Mouse (Mus musculus) limb, embryonic 15.5 days (tissue): ENCODE measurements around the gene Zfp69. TPM values are rescaled to one million over a fixed set of nuclear protein-coding genes. Genes with fewer than 3 reads are reported as not detected.

Source experiments
- ATAC-seq: fragments of 200-750 bp; cut with Nextera tagmentation; 2 replicates; pipeline ENCODE4 v1.8.0; 2017; ENCODE audit warnings: low read depth, moderate TSS enrichment; ENCODE audit not compliant: insufficient number of reproducible peaks, low FRiP score, low TSS enrichment
- H3K27ac ChIP-seq: fragments of 300-500 bp; sonication (generic); 2 replicates; pipeline ENCODE4 v1.5.1; 2015; ENCODE audit warnings: moderate library complexity, mild to moderate bottlenecking, inconsistent platforms
- H3K27me3 ChIP-seq: fragments of 300-500 bp; sonication (generic); 2 replicates; pipeline ENCODE4 v1.6.1; 2015; ENCODE audit warnings: inconsistent platforms
- H3K36me3 ChIP-seq: fragments of 300-500 bp; sonication (generic); 2 replicates; pipeline ENCODE4 v1.6.1; 2015; ENCODE audit warnings: inconsistent platforms
- H3K4me1 ChIP-seq: fragments of 300-500 bp; sonication (generic); 2 replicates; pipeline ENCODE4 v1.6.1; 2015; ENCODE audit warnings: inconsistent platforms
- H3K4me2 ChIP-seq: fragments of 300-500 bp; sonication (generic); 2 replicates; pipeline ENCODE4 v1.6.1; 2015; ENCODE audit warnings: mild to moderate bottlenecking, inconsistent platforms
- H3K4me3 ChIP-seq: fragments of 300-500 bp; sonication (generic); 2 replicates; pipeline ENCODE4 v1.5.1; 2015; ENCODE audit warnings: mild to moderate bottlenecking, inconsistent platforms
- H3K9ac ChIP-seq: fragments of 300-500 bp; sonication (generic); 2 replicates; pipeline ENCODE4 v1.6.1; 2015; ENCODE audit warnings: inconsistent platforms
- H3K9me3 ChIP-seq: fragments of 300-500 bp; sonication (generic); 2 replicates; pipeline ENCODE4 v1.6.1; 2016; ENCODE audit warnings: inconsistent platforms
- whole genome bisulfite sequencing: fragments of 180-500 bp; shearing (Covaris S2); methylation state at CpG from one replicate; pipeline ENCODE4 v1.1.7; 2015; 5-methylcytosine and 5-hydroxymethylcytosine counted together
- polyA plus RNA-seq: library from polyadenylated mRNA; unstranded; fragments of >200 nt; fragmentation: Nextera tagmentation; extraction: Ambion mirVana; gene quantifications from 2 replicates; pipeline ENCODE4 v1.2.1, GENCODE M21; 2015

The Zfp69 gene
- polyA plus RNA-seq, 1 experiment from 2014 or later, result 8.2 TPM

DNA sequence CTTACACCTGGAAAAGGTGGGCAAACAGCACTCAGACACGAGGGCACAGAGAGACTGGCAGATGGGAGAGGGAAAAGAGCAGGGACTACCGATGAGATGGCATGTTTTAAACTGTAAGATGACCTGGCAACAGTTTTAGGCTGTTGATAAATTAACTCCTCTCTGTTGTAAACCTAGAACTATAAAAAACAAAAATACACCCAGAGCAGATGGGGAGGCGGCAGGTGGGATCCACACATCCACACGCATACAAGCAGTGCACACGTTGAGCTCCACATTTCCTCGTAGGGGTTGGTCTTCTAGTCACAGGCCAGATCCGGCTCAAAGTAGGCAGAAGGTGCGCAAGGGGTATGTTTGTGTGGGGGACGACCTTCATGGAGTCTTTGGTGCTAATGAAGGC is 17.0 kb upstream of the Zfp69 start:
- Histone ChIP-seq H3K9ac (no peak overlapping the region), H3K4me1 (no peaks in the 10 kb centered on the region), H3K9me3 (no peaks in the 10 kb centered on the region), H3K27ac (no peak overlapping the region), H3K4me2 (no peak overlapping the region), H3K4me3 (no peak overlapping the region), H3K27me3 (no peaks in the 10 kb centered on the region), H3K36me3 (peaks cover 39% of the 10 kb centered on the region)
- WGBS, result 87% methylated on average over 9 of the region's 9 CpGs
- ATAC-seq, result no peak

DNA sequence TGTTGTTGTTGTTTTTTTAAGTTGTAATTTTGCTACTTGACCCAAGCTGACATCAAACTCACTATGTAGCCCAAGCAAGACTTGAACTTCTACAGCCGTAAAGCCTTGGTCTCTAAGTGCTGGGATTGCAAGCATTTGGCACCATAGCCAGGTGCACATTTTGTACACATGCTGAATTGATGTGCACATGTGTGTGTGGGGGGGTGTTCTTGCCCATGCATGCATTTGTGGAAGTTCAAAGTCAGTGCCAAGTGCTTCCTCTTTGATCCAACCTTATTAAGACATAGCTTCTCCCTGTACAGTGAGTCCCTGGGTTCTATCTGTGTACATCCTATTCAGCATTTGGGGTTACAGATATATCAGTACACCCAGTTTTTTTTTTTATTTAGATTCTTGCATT is 4.1 kb upstream of the Zfp69 start:
- Histone ChIP-seq H3K4me3 (no peak overlapping the region), H3K4me2 (no peak overlapping the region), H3K36me3 (no peaks in the 10 kb centered on the region), H3K4me1 (peaks cover 4% of the 10 kb centered on the region; the same call in 1 of the 2 replicates), H3K27me3 (no peaks in the 10 kb centered on the region), H3K9me3 (no peaks in the 10 kb centered on the region), H3K27ac (no peak overlapping the region), H3K9ac (no peak overlapping the region)
- ATAC-seq, result no peak
- WGBS, result 82% methylated on average over 1 of the region's 1 CpGs

DNA sequence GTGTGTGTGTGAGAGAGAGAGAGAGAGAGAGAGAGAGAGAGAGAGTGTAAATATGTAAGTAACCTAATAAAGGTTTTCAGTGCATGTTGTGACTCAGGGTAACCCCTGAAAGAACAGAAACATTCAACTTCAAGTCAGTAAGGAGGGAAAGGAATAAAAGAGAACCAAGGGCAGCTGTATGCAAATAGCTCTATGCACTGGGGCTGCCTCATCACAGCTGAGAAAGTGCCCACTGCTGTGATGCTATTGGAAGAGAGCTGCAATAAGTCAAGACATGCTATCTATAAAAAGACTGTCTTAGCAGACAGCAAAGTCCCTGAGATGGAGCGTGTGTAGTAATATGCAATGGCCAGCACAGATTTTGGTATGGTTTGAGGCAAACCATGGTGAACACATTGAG is 2.2 kb upstream of the Zfp69 start:
- Histone ChIP-seq H3K27me3 (no peaks in the 10 kb centered on the region), H3K4me2 (no peak overlapping the region), H3K4me3 (no peak overlapping the region), H3K4me1 (peaks cover 9% of the 10 kb centered on the region; the same call in 1 of the 2 replicates), H3K27ac (no peak overlapping the region), H3K36me3 (no peaks in the 10 kb centered on the region), H3K9ac (no peak overlapping the region), H3K9me3 (no peaks in the 10 kb centered on the region)
- 75% methylated on average over 1 of the region's 1 CpGs for WGBS
- ATAC-seq, result no peak

DNA sequence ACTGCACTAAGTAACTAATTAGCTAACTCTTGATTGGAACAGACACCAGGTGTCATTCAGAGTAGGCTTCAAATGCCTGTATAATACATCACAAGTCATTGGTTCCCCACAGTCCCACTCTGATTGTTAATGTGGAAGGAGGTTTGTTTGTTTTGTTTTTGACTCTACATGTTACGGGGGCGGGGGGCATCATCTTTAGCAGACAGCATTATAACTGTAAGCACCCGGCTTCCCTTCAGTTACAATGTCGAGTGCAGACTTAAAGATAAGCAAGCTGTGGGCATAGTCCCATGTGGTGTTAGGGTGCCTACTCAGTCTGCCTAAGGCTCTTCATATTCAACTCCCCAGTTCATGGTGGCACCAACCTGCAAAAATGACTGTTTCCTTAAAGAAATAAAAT is 1.5 kb upstream of the Zfp69 start:
- no peak for ATAC-seq
- WGBS, result 82% methylated on average over 4 of the region's 4 CpGs
- Histone ChIP-seq H3K27ac (no peak overlapping the region), H3K4me1 (peaks cover 9% of the 10 kb centered on the region; the same call in 1 of the 2 replicates), H3K4me2 (no peak overlapping the region), H3K4me3 (no peak overlapping the region), H3K9me3 (no peaks in the 10 kb centered on the region), H3K9ac (no peak overlapping the region), H3K36me3 (no peaks in the 10 kb centered on the region), H3K27me3 (no peaks in the 10 kb centered on the region)

DNA sequence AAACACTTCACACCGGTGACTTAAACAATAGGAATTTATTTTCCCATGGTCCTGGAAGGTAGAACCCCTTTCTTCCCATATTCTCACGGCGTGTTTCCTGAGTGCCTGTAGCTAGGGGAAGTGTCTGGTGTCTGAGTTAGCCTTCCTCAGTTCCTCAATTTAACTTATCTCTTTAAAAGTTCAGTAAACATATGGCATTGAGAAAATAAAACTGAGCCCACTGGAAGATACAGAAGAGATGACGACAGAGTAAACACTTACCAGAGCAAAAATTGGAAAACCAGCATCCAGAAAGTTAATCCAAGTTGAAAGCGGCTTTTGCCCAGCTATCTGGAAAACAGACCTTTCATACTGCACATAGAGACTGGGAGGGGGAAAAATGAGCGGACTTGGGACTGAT is 664 bp upstream of the Zfp69 start:
- H3K9ac ChIP-seq, result peak overlapping the region; percentile 77; the same call in 1 of the 2 replicates
- peak overlapping the region; percentile 84 for H3K4me3 ChIP-seq
- peak overlapping the region; percentile 81 for H3K4me2 ChIP-seq
- no peaks in the 10 kb centered on the region for H3K9me3 ChIP-seq
- H3K4me1 ChIP-seq, result peaks cover 9% of the 10 kb centered on the region; the same call in 1 of the 2 replicates
- 0 out of 2 replicates have a peak, but pooled peaks cover 3% of the 10 kb centered on the region for H3K36me3 ChIP-seq
- H3K27ac ChIP-seq, result peak overlapping the region; percentile 90
- no peaks in the 10 kb centered on the region for H3K27me3 ChIP-seq
- WGBS, result 46% methylated on average over 6 of the region's 6 CpGs
- ATAC-seq, result no peak

DNA sequence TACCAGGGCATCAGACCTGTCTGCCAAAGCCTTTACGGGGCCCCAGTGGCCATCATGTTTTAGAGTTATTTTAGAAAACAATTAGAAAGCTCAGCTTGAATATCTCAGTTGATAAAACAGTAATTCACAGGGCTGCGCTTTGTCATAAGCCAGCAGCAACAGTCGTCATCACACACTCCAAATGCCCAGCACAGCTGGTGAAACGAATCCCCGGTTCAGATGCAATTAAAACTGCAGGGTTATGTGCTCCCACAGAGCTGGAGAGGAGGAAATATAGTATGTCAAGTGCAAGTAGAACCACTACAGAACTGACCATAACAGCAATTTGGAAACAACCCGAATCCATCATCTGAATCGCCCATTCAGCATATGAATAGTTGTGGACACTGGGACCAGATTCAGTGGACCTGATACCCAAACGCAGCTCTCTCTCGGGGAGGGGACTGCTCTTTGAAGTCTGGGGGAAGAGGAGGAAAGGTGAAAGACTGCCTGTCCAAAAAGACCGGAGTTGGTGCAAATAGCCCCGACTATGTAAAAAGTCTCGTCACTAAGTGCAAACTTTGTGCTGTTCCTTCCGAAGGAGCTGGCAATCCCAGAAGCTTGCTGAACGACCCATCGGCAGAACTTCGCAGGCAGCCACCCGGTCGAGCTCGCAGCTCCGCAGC is 604 bp downstream of the Zfp69 start:
- H3K4me1 ChIP-seq, result peaks cover 9% of the 10 kb centered on the region; the same call in 1 of the 2 replicates
- H3K27me3 ChIP-seq, result no peaks in the 10 kb centered on the region
- WGBS, result 4% methylated on average over 20 of the region's 20 CpGs
- H3K9me3 ChIP-seq, result no peaks in the 10 kb centered on the region
- ATAC-seq, result no peak
- peak overlapping the region; percentile 90 for H3K27ac ChIP-seq
- H3K4me2 ChIP-seq, result peak overlapping the region; percentile 81
- H3K36me3 ChIP-seq, result peaks cover 12% of the 10 kb centered on the region
- peak overlapping the region; percentile 84 for H3K4me3 ChIP-seq
- peak overlapping the region; percentile 77 for H3K9ac ChIP-seq

DNA sequence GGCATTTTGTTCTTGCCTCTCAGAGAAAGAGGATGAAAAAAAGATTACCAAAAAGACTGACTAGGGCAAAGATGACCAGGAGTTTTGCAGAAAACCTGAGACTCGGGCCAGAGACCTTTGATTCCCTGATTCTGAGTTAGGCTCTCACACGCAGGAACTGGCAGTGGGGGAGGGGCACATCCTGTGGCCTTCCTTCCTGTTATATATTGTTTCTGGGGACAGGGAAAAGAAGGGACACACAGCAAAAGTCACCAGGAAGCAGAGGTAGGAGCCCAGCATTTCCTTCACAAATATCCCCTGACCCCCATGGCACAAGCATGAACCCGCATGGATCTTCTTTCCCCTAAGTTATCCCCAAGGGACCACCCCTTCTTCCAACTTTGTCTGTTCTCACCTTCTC is 2.6 kb downstream of the Zfp69 start:
- Histone ChIP-seq H3K9me3 (no peaks in the 10 kb centered on the region), H3K4me3 (no peak overlapping the region), H3K27me3 (no peaks in the 10 kb centered on the region), H3K9ac (no peak overlapping the region), H3K4me2 (no peak overlapping the region), H3K27ac (no peak overlapping the region), H3K4me1 (peaks cover 9% of the 10 kb centered on the region; the same call in 1 of the 2 replicates), H3K36me3 (peaks cover 12% of the 10 kb centered on the region)
- 50% methylated on average over 3 of the region's 3 CpGs for WGBS
- no peak for ATAC-seq

DNA sequence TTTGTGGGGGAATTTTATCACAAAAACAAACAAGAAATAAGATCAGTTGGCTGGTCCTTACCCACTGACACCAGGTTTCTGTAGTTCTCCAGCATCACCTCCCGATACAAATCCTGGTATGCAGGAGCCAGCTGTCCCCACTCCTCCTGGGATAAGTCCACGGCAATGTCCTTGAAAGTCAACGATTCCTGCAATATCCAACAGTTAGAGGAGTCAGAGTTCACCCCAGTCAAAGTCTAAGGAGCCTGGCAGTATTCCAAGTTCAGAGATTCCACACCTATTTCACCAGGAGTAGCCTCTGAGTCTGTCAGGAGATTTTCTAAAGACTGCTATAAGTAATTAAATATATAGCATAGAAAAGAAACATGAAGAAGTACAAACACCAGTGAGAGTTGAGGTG is 16.5 kb downstream of the Zfp69 start:
- no peak overlapping the region for H3K4me3 ChIP-seq
- no peak overlapping the region for H3K9ac ChIP-seq
- no peaks in the 10 kb centered on the region for H3K9me3 ChIP-seq
- WGBS, result 82% methylated on average over 3 of the region's 3 CpGs
- no peaks in the 10 kb centered on the region for H3K4me1 ChIP-seq
- H3K27ac ChIP-seq, result no peak overlapping the region
- ATAC-seq, result no peak
- peaks cover 11% of the 10 kb centered on the region for H3K36me3 ChIP-seq
- H3K4me2 ChIP-seq, result no peak overlapping the region
- H3K27me3 ChIP-seq, result no peaks in the 10 kb centered on the region

DNA sequence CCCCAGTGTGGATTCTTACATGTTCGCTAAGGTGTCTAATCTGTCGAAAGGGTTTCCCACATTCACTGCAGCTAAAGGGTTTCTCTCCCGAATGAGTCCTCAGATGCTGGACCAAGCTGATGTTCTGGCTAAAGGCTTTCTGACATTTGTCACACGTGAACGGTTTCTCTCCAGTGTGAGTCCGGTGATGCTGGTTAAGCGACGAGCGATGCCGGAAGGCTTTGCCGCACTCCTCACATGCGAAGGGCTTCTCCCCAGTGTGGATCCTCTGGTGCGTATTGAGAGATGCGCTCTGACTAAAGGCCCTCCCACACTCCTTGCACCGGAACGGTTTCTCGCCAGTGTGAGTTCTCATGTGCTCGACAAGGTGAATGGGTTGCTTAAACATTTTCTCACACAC is 20.8 kb downstream of the Zfp69 start:
- H3K4me2 ChIP-seq, result no peak overlapping the region
- H3K27me3 ChIP-seq, result no peaks in the 10 kb centered on the region
- no peak for ATAC-seq
- H3K9me3 ChIP-seq, result 0 out of 2 replicates have a peak, but pooled peaks cover 4% of the 10 kb centered on the region
- H3K36me3 ChIP-seq, result peaks cover 11% of the 10 kb centered on the region
- no peak overlapping the region for H3K27ac ChIP-seq
- H3K9ac ChIP-seq, result no peak overlapping the region
- 93% methylated on average over 18 of the region's 18 CpGs for whole genome bisulfite sequencing
- no peaks in the 10 kb centered on the region for H3K4me1 ChIP-seq
- no peak overlapping the region for H3K4me3 ChIP-seq

DNA sequence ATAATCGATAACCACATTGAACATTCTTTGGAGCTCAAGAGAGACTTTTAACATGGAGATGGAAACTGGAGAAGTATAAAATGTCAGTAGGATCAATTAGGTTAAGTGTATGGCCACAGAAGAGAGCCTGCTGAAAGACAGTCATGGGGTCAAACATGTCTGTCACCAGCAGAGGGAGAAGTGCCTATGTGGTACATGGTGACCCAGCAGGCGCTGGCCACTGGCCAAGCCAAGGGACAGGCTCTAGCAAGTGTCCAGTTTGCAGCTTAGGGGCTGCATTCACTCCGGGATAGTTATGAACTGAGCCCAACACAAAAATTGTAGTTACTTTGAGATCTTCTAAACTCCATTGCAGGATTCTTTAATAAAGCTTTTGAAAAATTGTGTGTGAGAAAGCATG is 22.8 kb downstream of the Zfp69 start:
- H3K36me3 ChIP-seq, result peaks cover 11% of the 10 kb centered on the region
- H3K9ac ChIP-seq, result no peak overlapping the region
- H3K4me1 ChIP-seq, result peaks cover 2% of the 10 kb centered on the region; the same call in 1 of the 2 replicates
- 0 out of 2 replicates have a peak, but pooled peaks cover 4% of the 10 kb centered on the region for H3K9me3 ChIP-seq
- H3K4me2 ChIP-seq, result no peak overlapping the region
- WGBS, result 74% methylated on average over 3 of the region's 3 CpGs
- no peak for ATAC-seq
- no peaks in the 10 kb centered on the region for H3K27me3 ChIP-seq
- no peak overlapping the region for H3K27ac ChIP-seq
- H3K4me3 ChIP-seq, result no peak overlapping the region

DNA sequence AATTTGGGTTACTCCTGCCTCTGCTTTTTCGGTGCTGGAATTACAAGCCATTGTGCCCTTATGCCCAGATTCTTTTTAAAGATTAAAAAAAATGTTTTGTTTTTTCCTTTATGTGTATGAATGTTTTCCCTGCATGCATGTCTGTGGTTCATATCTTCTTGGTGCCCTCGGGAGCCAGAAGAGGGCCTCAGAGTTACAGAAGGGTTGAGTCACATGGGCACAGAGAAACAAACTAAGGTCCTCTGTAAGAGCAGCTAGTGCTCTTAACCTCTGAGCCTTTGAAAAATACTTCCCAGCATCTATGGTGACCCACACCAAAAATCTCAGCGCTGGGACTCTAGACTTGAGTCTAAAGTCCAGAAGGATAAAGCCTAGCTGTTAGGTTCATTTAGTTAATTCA is 26.1 kb downstream of the Zfp69 start:
- ATAC-seq, result no peak
- H3K27ac ChIP-seq, result peak overlapping the region; percentile 90
- WGBS, result 16% methylated on average over 3 of the region's 3 CpGs

DNA sequence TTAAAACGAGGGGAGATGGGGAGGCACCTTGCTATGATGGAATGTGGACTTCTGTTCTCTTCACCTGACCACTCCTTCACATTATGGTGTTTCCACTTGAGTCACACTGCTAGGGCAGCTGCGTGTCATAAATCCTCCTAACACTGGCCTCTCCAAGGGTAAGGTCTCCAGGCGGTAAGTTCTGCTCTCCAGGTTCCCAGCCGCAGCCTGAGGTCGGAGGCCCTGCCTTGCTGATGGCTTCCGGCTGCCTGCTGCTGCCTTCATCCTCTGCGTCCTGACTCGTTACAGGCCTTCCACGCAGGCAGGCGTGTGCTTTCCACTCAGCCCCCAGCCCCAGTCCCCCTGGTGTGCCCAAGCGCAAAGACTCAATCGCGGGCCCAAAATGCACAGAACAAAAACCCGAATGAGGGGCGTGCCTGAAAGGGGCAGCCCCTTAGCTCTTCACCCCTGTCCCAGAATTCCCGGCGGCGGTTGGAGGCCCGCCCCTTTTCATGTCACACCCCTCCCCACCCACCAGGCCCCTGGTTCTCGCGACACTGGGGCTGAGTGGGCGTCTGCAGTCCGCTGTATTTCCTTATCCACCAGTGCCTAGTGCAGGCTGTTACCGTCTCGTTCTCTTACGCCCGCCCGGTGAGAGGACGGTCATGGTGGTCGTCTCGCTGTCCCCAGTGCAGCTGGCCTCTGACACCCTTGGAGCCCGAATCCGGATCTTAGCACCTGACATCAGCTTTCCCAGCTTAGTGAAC is 26.8 kb downstream of the Zfp69 start, which contains the start of gene Exo5:
TSS of gene Exo5 (minus strand) at position 464 of the 746 bp plus-strand sequence.
- peaks cover 2% of the 10 kb centered on the region; the same call in 1 of the 2 replicates for H3K4me1 ChIP-seq
- peak within 1 kb of the TSS; percentile 56 for H3K4me2 ChIP-seq
- under 1% methylated on average over 33 of the region's 33 CpGs for WGBS
- ATAC-seq, result peak; percentile 98
- peak within 1 kb of the TSS; percentile 70 for H3K9ac ChIP-seq
- H3K36me3 ChIP-seq, result peaks cover 27% of the 10 kb centered on the region
- no peaks in the 10 kb centered on the region for H3K27me3 ChIP-seq
- peaks cover 8% of the 10 kb centered on the region; the same call in 1 of the 2 replicates for H3K9me3 ChIP-seq
- peak within 1 kb of the TSS; percentile 71 for H3K4me3 ChIP-seq
- peak within 1 kb of the TSS; percentile 90 for H3K27ac ChIP-seq

More for the DNA sequence above, 26.1 kb downstream of the Zfp69 start:
- peaks cover 8% of the 10 kb centered on the region; the same call in 1 of the 2 replicates for H3K9me3 ChIP-seq
- peaks cover 24% of the 10 kb centered on the region for H3K36me3 ChIP-seq
- H3K27me3 ChIP-seq, result no peaks in the 10 kb centered on the region
- peak overlapping the region; percentile 56 for H3K4me2 ChIP-seq
- H3K9ac ChIP-seq, result no peak overlapping the region
- H3K4me1 ChIP-seq, result peaks cover 2% of the 10 kb centered on the region; the same call in 1 of the 2 replicates
- peak overlapping the region; percentile 71 for H3K4me3 ChIP-seq
